Mouse (Mus musculus) cortical plate, adult 2 months (tissue): ENCODE measurements around the gene Dner. TPM values are rescaled to one million over a fixed set of nuclear protein-coding genes. Genes with fewer than 3 reads are reported as not detected.

Experiments used
- H3K27ac ChIP-seq: fragments of 200-500 bp; 2 replicates; pipeline ENCODE4 v1.5.1; 2012; ENCODE audit warnings: low read length, control low read depth, inconsistent platforms; ENCODE audit not compliant: insufficient read depth
- H3K4me1 ChIP-seq: fragments of 200-500 bp; 2 replicates; pipeline ENCODE4 v1.6.1; 2011; ENCODE audit warnings: low read length; ENCODE audit not compliant: control insufficient read depth, insufficient read depth
- H3K4me3 ChIP-seq: fragments of 200-500 bp; 2 replicates; pipeline ENCODE4 v1.5.1; 2011; ENCODE audit warnings: mild to moderate bottlenecking, low read length, control low read depth; ENCODE audit not compliant: insufficient read depth
- CTCF ChIP-seq: fragments of 200-500 bp; IDR thresholded peaks from 2 replicates; pipeline ENCODE4 v1.5.1; 2011; ENCODE audit warnings: mild to moderate bottlenecking, control low read depth, low read length; ENCODE audit not compliant: insufficient read depth; ENCODE audit errors: extremely low read depth
- POLR2A ChIP-seq: fragments of 200-500 bp; IDR thresholded peaks from 2 replicates; pipeline ENCODE4 v1.6.1; 2011; ENCODE audit warnings: mild to moderate bottlenecking, low read length, control low read depth; ENCODE audit not compliant: insufficient read depth; ENCODE audit errors: extremely low read depth
- polyA plus RNA-seq: library from polyadenylated mRNA; depleted of rRNA; stranded (reverse); fragments of >200 nt; gene quantifications from 2 replicates; pipeline ENCODE4 v1.2.3, GENCODE M21; 2012

Dner gene
- polyA plus RNA-seq, 1 experiment: 75.0 TPM

- Histone ChIP-seq H3K4me3 (no peak overlapping the region), H3K4me1 (no peaks in the 10 kb centered on the region; the same call in 1 of the 2 replicates), H3K27ac (no peak overlapping the region)
- TF ChIP-seq CTCF: no peak
Measured at GRCm38 (mm10) chr1:84472260-84472659, 223.8 kb downstream of the Dner start.

- Histone ChIP-seq H3K27ac (no peak overlapping the region), H3K4me1 (no peaks in the 10 kb centered on the region; the same call in 1 of the 2 replicates), H3K4me3 (no peak overlapping the region)
- TF ChIP-seq CTCF (peak; percentile 41), POLR2A (no peak)
Measured at GRCm38 (mm10) chr1:84470342-84470741, 225.7 kb downstream of the Dner start.

GRCm38 (mm10) chr1:84467664-84468063, 228.4 kb downstream of the Dner start:
- H3K27ac ChIP-seq: no peak overlapping the region
- peaks cover 4% of the 10 kb centered on the region; the same call in 1 of the 2 replicates for H3K4me1 ChIP-seq
- H3K4me3 ChIP-seq: no peak overlapping the region
- TF ChIP-seq CTCF: no peak

GRCm38 (mm10) chr1:84464761-84465160, 231.3 kb downstream of the Dner start:
- Histone ChIP-seq H3K4me1 (peaks cover 4% of the 10 kb centered on the region; the same call in 1 of the 2 replicates), H3K27ac (no peak overlapping the region), H3K4me3 (no peak overlapping the region)
- TF ChIP-seq POLR2A (no peak), CTCF (no peak)

GRCm38 (mm10) chr1:84463976-84464662, 231.9 kb downstream of the Dner start:
- no peak overlapping the region for H3K27ac ChIP-seq
- no peak overlapping the region for H3K4me3 ChIP-seq
- TF ChIP-seq POLR2A: no peak
- TF ChIP-seq CTCF: no peak
- peaks cover 4% of the 10 kb centered on the region; the same call in 1 of the 2 replicates for H3K4me1 ChIP-seq

- TF ChIP-seq POLR2A (no peak), CTCF (no peak)
- H3K4me3 ChIP-seq: no peak overlapping the region
- H3K4me1 ChIP-seq: no peaks in the 10 kb centered on the region
- H3K27ac ChIP-seq: no peak overlapping the region
Measured at GRCm38 (mm10) chr1:84449566-84450278, 246.3 kb downstream of the Dner start.

GRCm38 (mm10) chr1:84443640-84444039, 252.4 kb downstream of the Dner start:
- H3K27ac ChIP-seq: no peak overlapping the region
- H3K4me1 ChIP-seq: peaks cover 3% of the 10 kb centered on the region
- H3K4me3 ChIP-seq: no peak overlapping the region
- TF ChIP-seq CTCF: no peak
- no peak for TF ChIP-seq POLR2A

- H3K4me1 ChIP-seq: peaks cover 3% of the 10 kb centered on the region
- TF ChIP-seq POLR2A (no peak), CTCF (no peak)
Measured at GRCm38 (mm10) chr1:84443050-84443449, 253.0 kb downstream of the Dner start.

GRCm38 (mm10) chr1:84441419-84441818, 254.6 kb downstream of the Dner start:
- Histone ChIP-seq H3K4me1 (peaks cover 3% of the 10 kb centered on the region), H3K27ac (no peak overlapping the region), H3K4me3 (no peak overlapping the region)
- no peak for TF ChIP-seq CTCF
- no peak for TF ChIP-seq POLR2A

More at GRCm38 (mm10) chr1:84443050-84443449, 253.0 kb downstream of the Dner start:
- no peak overlapping the region for H3K4me3 ChIP-seq
- no peak overlapping the region for H3K27ac ChIP-seq

- Histone ChIP-seq H3K4me3 (no peak overlapping the region), H3K4me1 (no peaks in the 10 kb centered on the region), H3K27ac (no peak overlapping the region)
- TF ChIP-seq POLR2A: no peak
- TF ChIP-seq CTCF: no peak
Measured at GRCm38 (mm10) chr1:84437565-84437964, 258.5 kb downstream of the Dner start.
